Mouse (Mus musculus): ENCODE results near the gene Ift122. TPM values are rescaled to one million over a fixed set of nuclear protein-coding genes. Genes with fewer than 3 reads are reported as not detected.

Gene Ift122
- polyA plus RNA-seq, 1 experiment from 2014 or later = 36.9 TPM

DNA sequence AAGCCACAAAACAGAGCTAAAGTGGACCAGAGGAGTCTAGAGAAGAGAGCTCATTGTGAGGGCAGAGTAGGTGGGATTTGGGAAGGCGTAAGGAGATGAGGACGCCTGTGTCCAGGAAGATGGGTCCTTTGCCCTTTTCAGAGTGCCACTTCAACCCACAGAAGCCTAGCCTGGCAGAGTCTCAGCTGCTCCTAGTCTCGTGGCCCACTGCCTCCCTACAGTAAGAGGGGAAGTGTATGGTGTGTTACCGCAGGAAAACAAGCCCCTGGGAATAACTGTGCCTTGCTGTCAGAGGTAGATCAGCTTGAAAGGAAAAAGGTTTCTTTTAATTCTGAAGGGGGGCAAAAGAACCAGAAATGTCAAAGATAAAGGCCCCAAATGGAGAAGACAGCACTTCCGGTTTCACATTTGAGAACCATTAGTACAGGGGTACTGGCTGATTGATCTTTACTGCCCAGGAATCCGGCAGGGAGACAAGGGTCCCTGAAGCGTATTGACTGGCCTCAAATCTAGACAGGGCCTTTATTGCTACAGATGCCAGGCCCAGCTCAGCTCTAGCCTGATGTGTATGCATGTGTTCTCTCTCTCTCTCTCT, 44.8 kb downstream of the Ift122 start:
- WGBS = 76% methylated on average over 7 of the region's 7 CpGs
- no peak overlapping the region for H3K4me3 ChIP-seq (replicated peaks)
- H3K4me2 ChIP-seq = no peak overlapping the region
- no peak for ATAC-seq (replicated peaks; ENCODE audit: low FRiP score)
- H3K27ac ChIP-seq = no peak overlapping the region
- H3K27me3 ChIP-seq = no peaks in the 10 kb centered on the region
- H3K4me1 ChIP-seq = peaks cover 11% of the 10 kb centered on the region
- no peak overlapping the region for H3K9ac ChIP-seq
- peaks cover 50% of the 10 kb centered on the region for H3K36me3 ChIP-seq
- no peaks in the 10 kb centered on the region for H3K9me3 ChIP-seq (replicated peaks)

DNA sequence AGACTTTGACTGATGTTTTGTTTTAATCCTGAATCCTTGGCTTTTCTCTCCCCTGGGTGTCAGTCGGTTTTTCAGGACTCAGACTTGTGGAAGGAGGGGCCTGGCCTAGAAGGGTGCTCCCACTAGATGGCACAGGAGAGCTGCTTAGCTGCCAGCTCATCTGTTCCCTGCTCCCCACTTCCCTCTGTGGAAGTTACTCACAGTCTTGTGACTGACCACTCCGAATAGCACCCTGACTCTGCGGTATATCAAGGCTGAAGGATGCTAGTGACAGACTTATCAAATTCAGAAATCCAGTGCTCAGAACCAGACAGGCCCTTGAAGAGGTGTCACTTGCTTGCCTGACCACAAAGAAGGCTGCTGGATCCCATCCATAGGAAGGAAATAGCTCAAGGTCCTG, 47.8 kb downstream of the Ift122 start:
- Histone ChIP-seq H3K27ac (peak overlapping the region; percentile 37), H3K4me2 (no peak overlapping the region)

DNA sequence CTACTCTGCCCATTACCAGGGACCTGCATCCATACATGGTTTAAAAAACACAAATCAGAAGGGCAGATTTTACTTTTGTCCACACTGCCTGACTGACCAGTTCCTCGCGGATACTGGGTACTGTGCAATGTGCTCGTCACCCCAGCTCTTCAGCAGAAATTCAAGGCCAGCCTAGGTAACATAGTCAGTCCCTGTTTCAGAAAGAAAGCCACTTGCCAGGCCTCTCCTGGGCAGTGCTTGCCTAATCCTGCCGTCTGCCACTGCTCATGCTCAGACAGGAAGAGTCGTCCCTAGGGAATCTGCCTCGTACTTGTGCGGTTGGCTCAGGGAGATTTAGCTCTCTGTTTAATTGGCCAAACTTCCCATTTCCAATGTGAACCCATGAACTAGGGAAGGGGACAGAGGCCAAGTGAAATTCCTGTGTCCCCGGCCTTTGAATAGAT, 48.2 kb downstream of the Ift122 start:
- Histone ChIP-seq H3K27me3 (no peaks in the 10 kb centered on the region), H3K4me2 (no peak overlapping the region), H3K36me3 (peaks cover 53% of the 10 kb centered on the region), H3K4me1 (peaks cover 13% of the 10 kb centered on the region), H3K9ac (no peak overlapping the region), H3K4me3 (replicated peaks) (no peak overlapping the region), H3K9me3 (replicated peaks) (no peaks in the 10 kb centered on the region), H3K27ac (peak overlapping the region; percentile 37)
- ATAC-seq (replicated peaks; ENCODE audit: low FRiP score) = no peak
- WGBS = 67% methylated on average over 8 of the region's 8 CpGs

More for the DNA sequence above, 47.8 kb downstream of the Ift122 start:
- H3K9me3 ChIP-seq (replicated peaks) = no peaks in the 10 kb centered on the region
- H3K9ac ChIP-seq = no peak overlapping the region
- H3K4me3 ChIP-seq (replicated peaks) = no peak overlapping the region
- peaks cover 51% of the 10 kb centered on the region for H3K36me3 ChIP-seq
- ATAC-seq (replicated peaks; ENCODE audit: low FRiP score) = peak; percentile 83; the same call in 1 of the 2 replicates
- H3K4me1 ChIP-seq = peaks cover 11% of the 10 kb centered on the region
- WGBS = 20% methylated on average over 3 of the region's 3 CpGs
- H3K27me3 ChIP-seq = no peaks in the 10 kb centered on the region

DNA sequence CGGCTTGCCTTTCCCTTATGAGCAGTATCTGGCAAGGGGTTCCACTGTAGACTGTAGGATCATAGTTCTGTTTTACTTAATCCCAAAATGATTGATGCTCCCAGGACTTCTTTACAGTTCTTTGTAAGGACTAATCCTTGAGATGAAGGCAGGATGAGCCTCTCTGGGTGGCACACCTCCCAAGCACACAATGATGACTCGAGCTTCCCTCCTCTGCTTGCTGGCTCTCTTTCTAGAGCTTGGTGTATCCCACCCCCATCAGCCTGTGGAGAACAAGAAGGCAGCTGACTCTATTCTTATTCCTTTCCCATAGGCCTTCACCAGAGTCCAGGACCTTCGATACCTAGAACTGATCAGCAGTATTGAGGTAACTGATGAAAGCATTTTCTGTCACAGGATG, 49.3 kb downstream of the Ift122 start:
- ATAC-seq (replicated peaks; ENCODE audit: low FRiP score) = no peak
- H3K9ac ChIP-seq = no peak overlapping the region
- H3K4me1 ChIP-seq = peaks cover 16% of the 10 kb centered on the region
- peak overlapping the region; percentile 37; the same call in 1 of the 2 replicates for H3K27ac ChIP-seq
- no peaks in the 10 kb centered on the region for H3K27me3 ChIP-seq
- no peak overlapping the region for H3K4me2 ChIP-seq
- H3K9me3 ChIP-seq (replicated peaks) = no peaks in the 10 kb centered on the region
- H3K36me3 ChIP-seq = peaks cover 63% of the 10 kb centered on the region
- no peak overlapping the region for H3K4me3 ChIP-seq (replicated peaks)
- 91% methylated on average over 3 of the region's 3 CpGs for WGBS

DNA sequence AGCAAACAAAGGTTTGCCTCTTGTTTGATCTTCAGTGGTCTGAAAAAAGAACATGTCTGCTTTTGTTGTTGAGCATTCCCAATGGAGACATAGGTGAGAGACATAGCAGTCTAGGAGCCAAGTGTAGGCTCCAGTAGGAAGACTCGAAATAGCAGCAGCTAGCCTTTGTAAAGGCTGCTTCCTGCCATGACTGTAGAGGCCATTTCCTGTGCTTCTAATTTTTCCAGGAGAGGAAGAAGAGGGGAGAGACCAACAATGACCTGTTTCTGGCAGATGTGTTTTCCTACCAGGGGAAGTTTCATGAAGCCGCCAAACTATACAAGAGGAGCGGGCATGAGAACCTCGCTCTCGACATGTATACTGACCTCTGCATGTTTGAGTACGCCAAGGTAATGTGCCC, 52.3 kb downstream of the Ift122 start:
- H3K27ac ChIP-seq = peak overlapping the region; percentile 76; the same call in 1 of the 2 replicates
- H3K4me1 ChIP-seq = peaks cover 41% of the 10 kb centered on the region
- H3K36me3 ChIP-seq = peaks cover 55% of the 10 kb centered on the region
- no peak for ATAC-seq (replicated peaks; ENCODE audit: low FRiP score)
- H3K9ac ChIP-seq = no peak overlapping the region
- H3K4me3 ChIP-seq (replicated peaks) = no peak overlapping the region
- H3K27me3 ChIP-seq = no peaks in the 10 kb centered on the region
- H3K9me3 ChIP-seq (replicated peaks) = no peaks in the 10 kb centered on the region
- WGBS = 82% methylated on average over 6 of the region's 6 CpGs
- no peak overlapping the region for H3K4me2 ChIP-seq

DNA sequence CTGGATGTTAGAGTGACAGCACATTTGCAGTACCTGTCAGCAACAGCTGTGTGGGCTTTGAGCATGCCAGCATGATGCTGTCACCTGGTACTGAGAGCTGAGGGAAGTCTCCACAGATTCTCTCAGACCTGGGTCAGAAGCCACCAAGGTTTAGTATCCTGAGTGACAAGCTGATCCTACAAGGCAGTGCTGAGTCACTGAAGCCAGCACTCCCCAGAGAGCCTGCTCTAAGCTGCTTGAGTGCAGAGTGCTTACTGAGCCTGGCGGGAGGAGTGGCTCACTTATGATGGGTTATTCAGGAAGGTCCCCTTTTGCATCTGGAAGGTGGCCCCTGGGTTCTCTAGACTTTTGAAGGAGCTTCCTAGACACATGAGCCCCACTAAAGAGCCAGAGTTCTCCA, 53.2 kb downstream of the Ift122 start:
- H3K27me3 ChIP-seq = no peaks in the 10 kb centered on the region
- WGBS = 78% methylated on average over 1 of the region's 1 CpGs
- H3K27ac ChIP-seq = 0 out of 2 replicates have a peak overlapping the region, but pooled peaks have one; percentile 2
- peaks cover 59% of the 10 kb centered on the region for H3K36me3 ChIP-seq
- no peak for ATAC-seq (replicated peaks; ENCODE audit: low FRiP score)
- H3K9ac ChIP-seq = no peak overlapping the region
- H3K4me3 ChIP-seq (replicated peaks) = no peak overlapping the region
- H3K4me2 ChIP-seq = no peak overlapping the region
- peaks cover 47% of the 10 kb centered on the region for H3K4me1 ChIP-seq
- H3K9me3 ChIP-seq (replicated peaks) = no peaks in the 10 kb centered on the region

DNA sequence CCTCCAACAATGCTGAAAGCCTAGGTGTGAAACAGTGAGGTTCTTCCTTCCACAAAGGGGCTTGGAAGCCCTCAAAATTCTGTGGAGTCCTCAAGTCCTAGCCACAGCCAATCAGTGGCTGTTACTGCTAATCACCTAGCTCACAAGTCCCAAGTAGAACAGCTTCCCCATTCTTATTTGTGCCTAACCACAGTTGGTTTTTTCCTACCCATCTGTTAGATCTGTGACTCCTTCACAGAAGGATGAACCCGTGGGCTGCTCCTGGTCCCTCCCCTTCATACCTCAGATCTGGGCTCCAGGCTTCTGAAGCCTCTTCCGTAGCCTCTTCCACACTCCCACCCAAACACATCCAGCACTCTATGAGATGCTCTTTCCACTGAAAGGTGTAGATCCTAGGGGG, 53.6 kb downstream of the Ift122 start:
- H3K27me3 ChIP-seq = no peaks in the 10 kb centered on the region
- peaks cover 43% of the 10 kb centered on the region for H3K4me1 ChIP-seq
- WGBS = 59% methylated on average over 2 of the region's 2 CpGs
- no peak for ATAC-seq (replicated peaks; ENCODE audit: low FRiP score)
- H3K9me3 ChIP-seq (replicated peaks) = no peaks in the 10 kb centered on the region
- no peak overlapping the region for H3K4me2 ChIP-seq
- H3K27ac ChIP-seq = 0 out of 2 replicates have a peak overlapping the region, but pooled peaks have one; percentile 2
- no peak overlapping the region for H3K4me3 ChIP-seq (replicated peaks)
- no peak overlapping the region for H3K9ac ChIP-seq
- H3K36me3 ChIP-seq = peaks cover 59% of the 10 kb centered on the region

DNA sequence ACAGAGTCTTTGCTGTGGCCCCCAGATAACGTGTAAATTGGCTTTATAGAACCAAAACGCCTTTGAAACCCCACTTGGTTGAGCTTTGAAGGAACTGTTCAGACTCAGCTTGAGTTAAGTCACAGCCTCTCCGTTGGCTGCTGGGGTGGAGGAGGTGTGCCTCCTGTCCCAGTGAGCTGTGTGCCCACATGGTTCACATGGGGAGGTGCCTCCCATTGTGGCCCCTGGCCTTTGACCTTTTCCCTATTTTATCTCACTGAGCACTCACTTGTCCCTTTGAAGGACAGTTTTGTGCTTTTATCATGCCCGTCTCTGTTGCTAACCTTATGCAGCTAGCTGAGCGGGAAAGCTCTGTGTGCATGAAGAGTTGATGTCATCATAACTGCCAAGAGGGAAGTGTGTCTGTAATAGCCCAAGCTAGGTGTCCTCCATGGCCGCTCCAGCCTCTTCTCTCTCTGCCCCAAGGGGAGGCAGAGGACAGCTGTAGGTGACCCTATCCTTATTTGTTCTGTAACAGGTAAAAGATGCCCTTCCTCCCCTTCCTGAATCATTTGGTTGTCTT, 55.2 kb downstream of the Ift122 start:
- no peak overlapping the region for H3K9ac ChIP-seq
- no peak overlapping the region for H3K4me3 ChIP-seq (replicated peaks)
- no peak overlapping the region for H3K4me2 ChIP-seq
- H3K27me3 ChIP-seq = no peaks in the 10 kb centered on the region
- no peaks in the 10 kb centered on the region for H3K9me3 ChIP-seq (replicated peaks)
- no peak for ATAC-seq (replicated peaks; ENCODE audit: low FRiP score)
- 54% methylated on average over 6 of the region's 6 CpGs for WGBS
- H3K27ac ChIP-seq = peak overlapping the region; percentile 60
- H3K36me3 ChIP-seq = peaks cover 49% of the 10 kb centered on the region
- H3K4me1 ChIP-seq = peaks cover 50% of the 10 kb centered on the region

DNA sequence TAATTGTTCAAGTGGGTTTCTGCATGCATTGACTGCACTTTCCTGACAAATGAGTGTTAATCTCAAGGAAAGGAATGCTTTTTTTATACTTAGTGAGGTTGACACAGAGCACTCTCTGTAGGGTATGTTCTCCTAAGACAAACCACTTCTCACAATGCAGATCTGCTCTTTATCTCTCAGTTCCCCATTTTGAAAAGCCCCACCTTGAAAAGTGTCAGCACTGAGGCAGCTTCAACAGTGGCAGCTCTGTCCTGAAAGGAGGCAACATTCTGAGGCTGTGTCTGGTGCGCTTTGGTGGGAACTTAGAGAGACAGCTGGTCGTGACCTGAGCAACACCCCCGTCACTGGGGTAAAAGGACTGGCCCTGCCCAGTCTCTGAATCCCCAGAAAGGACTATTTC, 55.8 kb downstream of the Ift122 start:
- Histone ChIP-seq H3K27ac (peak overlapping the region; percentile 60), H3K4me2 (no peak overlapping the region), H3K36me3 (peaks cover 48% of the 10 kb centered on the region), H3K9me3 (replicated peaks) (no peaks in the 10 kb centered on the region), H3K4me1 (peaks cover 55% of the 10 kb centered on the region), H3K9ac (no peak overlapping the region), H3K4me3 (replicated peaks) (no peak overlapping the region), H3K27me3 (no peaks in the 10 kb centered on the region)
- no peak for ATAC-seq (replicated peaks; ENCODE audit: low FRiP score)
- 68% methylated on average over 3 of the region's 3 CpGs for WGBS

DNA sequence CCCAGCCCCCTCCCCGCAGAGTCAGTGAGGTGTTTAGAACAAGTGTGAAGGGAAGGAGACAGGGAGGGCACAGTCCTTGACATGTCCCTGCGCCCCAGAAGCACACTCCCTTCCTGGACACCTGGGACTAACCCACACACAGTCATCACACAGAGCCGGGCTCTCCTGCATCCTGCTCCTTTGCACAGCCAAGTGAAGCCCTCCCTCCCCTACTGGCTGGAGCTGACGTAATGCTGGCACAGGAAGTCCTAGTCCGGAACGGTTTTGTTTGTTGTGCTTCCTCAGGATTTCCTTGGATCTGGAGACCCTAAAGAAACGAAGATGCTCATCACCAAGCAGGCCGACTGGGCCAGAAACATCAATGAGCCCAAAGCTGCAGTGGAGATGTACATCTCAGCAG, 56.7 kb downstream of the Ift122 start:
- Histone ChIP-seq H3K27ac (peak overlapping the region; percentile 74), H3K27me3 (no peaks in the 10 kb centered on the region), H3K9me3 (replicated peaks) (no peaks in the 10 kb centered on the region), H3K9ac (no peak overlapping the region), H3K4me1 (peaks cover 64% of the 10 kb centered on the region), H3K4me2 (no peak overlapping the region), H3K36me3 (peaks cover 44% of the 10 kb centered on the region), H3K4me3 (replicated peaks) (no peak overlapping the region)
- 46% methylated on average over 8 of the region's 8 CpGs for WGBS
- ATAC-seq (replicated peaks; ENCODE audit: low FRiP score) = peak; percentile 61

DNA sequence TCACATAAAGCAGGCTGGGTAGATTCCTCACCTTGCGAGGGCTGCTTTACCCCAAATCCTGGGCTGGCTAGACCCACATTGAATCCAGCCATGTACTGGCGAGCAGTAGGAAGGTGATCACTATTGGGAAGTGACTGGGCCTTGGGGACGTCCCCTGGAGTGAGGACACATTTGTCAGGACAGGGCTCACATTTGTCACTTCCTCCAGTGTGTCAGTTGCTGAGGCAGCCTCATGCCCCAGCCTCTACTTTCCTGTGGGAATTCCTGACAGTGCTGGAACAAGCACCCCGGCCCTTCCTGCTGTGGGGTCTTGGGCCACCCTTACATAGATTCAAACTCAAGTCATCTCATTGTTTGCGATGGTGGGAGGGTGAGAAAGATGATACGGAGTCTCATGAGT, 58.5 kb downstream of the Ift122 start:
- H3K27ac ChIP-seq = peak overlapping the region; percentile 28; the same call in 1 of the 2 replicates

DNA sequence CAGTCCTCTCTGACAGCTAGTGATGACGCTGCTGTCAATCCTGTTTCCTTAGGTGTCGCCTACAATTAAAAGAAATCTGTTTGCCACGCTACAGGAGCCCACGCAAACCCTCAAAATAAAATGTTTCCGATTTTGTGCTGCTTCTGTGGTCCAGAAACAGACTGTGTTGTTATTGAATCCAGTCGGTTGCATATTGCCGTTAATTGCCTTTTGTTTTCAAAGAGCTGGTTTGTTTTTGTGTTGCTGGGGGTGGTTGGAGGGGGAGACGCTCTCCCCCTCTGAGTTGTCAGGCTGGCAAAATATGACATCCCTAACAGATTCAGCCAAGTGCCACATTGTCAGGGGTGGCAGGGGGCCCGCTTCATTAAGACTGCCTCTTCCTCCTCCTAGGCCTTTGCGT, 60.2 kb downstream of the Ift122 start:
- no peaks in the 10 kb centered on the region for H3K27me3 ChIP-seq
- no peaks in the 10 kb centered on the region for H3K9me3 ChIP-seq (replicated peaks)
- no peak overlapping the region for H3K4me3 ChIP-seq (replicated peaks)
- peaks cover 71% of the 10 kb centered on the region for H3K4me1 ChIP-seq
- WGBS = 78% methylated on average over 10 of the region's 10 CpGs
- no peak for ATAC-seq (replicated peaks; ENCODE audit: low FRiP score)
- H3K27ac ChIP-seq = no peak overlapping the region
- H3K36me3 ChIP-seq = peaks cover 23% of the 10 kb centered on the region
- H3K9ac ChIP-seq = no peak overlapping the region
- no peak overlapping the region for H3K4me2 ChIP-seq

More for the DNA sequence above, 58.5 kb downstream of the Ift122 start:
- H3K9ac ChIP-seq = no peak overlapping the region
- H3K27me3 ChIP-seq = no peaks in the 10 kb centered on the region
- 74% methylated on average over 6 of the region's 6 CpGs for WGBS
- no peak overlapping the region for H3K4me2 ChIP-seq
- H3K9me3 ChIP-seq (replicated peaks) = no peaks in the 10 kb centered on the region
- no peak for ATAC-seq (replicated peaks; ENCODE audit: low FRiP score)
- no peak overlapping the region for H3K4me3 ChIP-seq (replicated peaks)
- H3K36me3 ChIP-seq = peaks cover 29% of the 10 kb centered on the region
- H3K4me1 ChIP-seq = peaks cover 76% of the 10 kb centered on the region

Data from kidney, embryonic 15.5 days (tissue).